Mouse (Mus musculus) cerebellum, postnatal 4 days (tissue): ENCODE results near the gene C1ra.
"Not testable (repeated sequence)": the region's sequence is repeated elsewhere in the genome, so short reads cannot be mapped to it uniquely, and the experiment has no call there.

Source experiments
- DNase-seq, 2 experiments: peaks; one replicate each; pipeline ENCODE4 v3.0.0; 2022; ENCODE audit warnings: low spot score in 2 of 2, mixed read lengths in 1 of 2

C1ra gene

GRCm38 (mm10) chr6:124512355-124512836 lies at the start of gene C1ra:
Gene C1ra, plus strand, starts transcription at chr6:124512405.
- peak in 1 of 2 experiments; percentile 51 for DNase-seq

GRCm38 (mm10) chr6:124463881-124464291 lies 48.3 kb upstream of the C1ra start:
- DNase-seq, result peak in 1 of 2 experiments; percentile 24

- peak; percentile 82 to 91 for DNase-seq
These were observed 47.6 kb upstream of the C1ra start, which contains the start of gene Clstn3 for GRCm38 (mm10) chr6:124464305-124465271. Gene Clstn3, minus strand, starts transcription at chr6:124464794.

GRCm38 (mm10) chr6:124465299-124465698 lies 46.9 kb upstream of the C1ra start:
- DNase-seq, result no peak

- no peak for DNase-seq
These were observed 46.5 kb upstream of the C1ra start for GRCm38 (mm10) chr6:124465729-124466128.

- no peak for DNase-seq
These were observed 41.1 kb upstream of the C1ra start for GRCm38 (mm10) chr6:124471121-124471520.

- DNase-seq, result not testable (repeated sequence)
These were observed 40.2 kb upstream of the C1ra start for GRCm38 (mm10) chr6:124471783-124472638.

GRCm38 (mm10) chr6:124472801-124473200 lies 39.4 kb upstream of the C1ra start:
- DNase-seq, result peak in 1 of 2 experiments; percentile 56

GRCm38 (mm10) chr6:124474621-124475020 lies 37.6 kb upstream of the C1ra start:
- no peak for DNase-seq

GRCm38 (mm10) chr6:124475335-124476075 lies 36.7 kb upstream of the C1ra start:
- not testable (repeated sequence) for DNase-seq

- DNase-seq, result no peak
These were observed 36.0 kb upstream of the C1ra start for GRCm38 (mm10) chr6:124476216-124476615.

GRCm38 (mm10) chr6:124476796-124477195 lies 35.4 kb upstream of the C1ra start:
- no peak for DNase-seq

- DNase-seq, result no peak
These were observed 35.0 kb upstream of the C1ra start for GRCm38 (mm10) chr6:124477221-124477655.

GRCm38 (mm10) chr6:124477922-124478651 lies 34.1 kb upstream of the C1ra start:
- DNase-seq, result no peak

GRCm38 (mm10) chr6:124478874-124479572 lies 33.2 kb upstream of the C1ra start:
- DNase-seq, result no peak

- DNase-seq, result no peak
These were observed 32.7 kb upstream of the C1ra start for GRCm38 (mm10) chr6:124479573-124479930.

GRCm38 (mm10) chr6:124480295-124480694 lies 31.9 kb upstream of the C1ra start:
- no peak for DNase-seq

GRCm38 (mm10) chr6:124481571-124481970 lies 30.6 kb upstream of the C1ra start:
- peak in 1 of 2 experiments; percentile 51 for DNase-seq

GRCm38 (mm10) chr6:124483831-124484230 lies 28.4 kb upstream of the C1ra start:
- not testable (repeated sequence) for DNase-seq

GRCm38 (mm10) chr6:124484851-124485250 lies 27.4 kb upstream of the C1ra start:
- no peak for DNase-seq
